Mouse (Mus musculus): ENCODE data around the gene St3gal4.

DNA sequence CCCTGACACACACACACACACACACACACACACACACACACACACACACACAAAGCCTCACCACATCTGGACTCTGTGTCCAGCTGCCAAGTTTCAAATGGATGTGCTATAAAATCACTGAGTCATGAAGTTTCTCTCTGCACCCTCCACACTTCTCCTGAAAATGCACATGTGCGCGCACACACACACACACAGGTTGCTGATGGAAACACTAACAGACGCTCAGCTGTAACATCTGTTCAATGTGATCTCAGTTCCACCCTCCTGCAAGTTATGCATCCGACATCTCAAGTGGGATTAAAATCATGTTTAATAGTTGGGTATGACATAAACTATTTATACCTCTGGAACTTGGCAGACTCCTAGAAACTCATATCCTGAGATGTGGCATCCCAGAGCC lies 115.0 kb downstream of the St3gal4 start:
- no peak for TF ChIP-seq POLR2A (IDR thresholded peaks at IDR 0.05; ENCODE audit: insufficient read depth, low read length)
- no peak for TF ChIP-seq CTCF (IDR thresholded peaks at IDR 0.05; ENCODE audit: low read depth, low read length)

Measured in ES-Bruce4 (cell line).